Mouse (Mus musculus) spleen, adult 2 months (tissue): ENCODE data around the gene Atg4a-ps.

ENCODE experiments used
- CTCF ChIP-seq: fragments of 200-500 bp; IDR thresholded peaks from 2 replicates; pipeline ENCODE4 v1.5.1; 2011; ENCODE audit warnings: mild to moderate bottlenecking, inconsistent platforms; ENCODE audit not compliant: insufficient read depth, insufficient read length, insufficient replicate concordance; ENCODE audit errors: extremely low read depth
- POLR2A ChIP-seq: fragments of 200-500 bp; IDR thresholded peaks from 2 replicates; pipeline ENCODE4 v1.6.1; 2011; ENCODE audit warnings: low read depth, low read length, inconsistent platforms

GRCm38 (mm10) chr3:103637641-103638040 is 8.2 kb downstream of the Atg4a-ps start:
- TF ChIP-seq CTCF (no peak), POLR2A (no peak)
